Mouse (Mus musculus): Measurements from ENCODE around the gene Asb18. TPM values are rescaled to one million over a fixed set of nuclear protein-coding genes. Genes with fewer than 3 reads are reported as not detected.

Asb18 gene
- polyA plus RNA-seq, 1 experiment from 2014 or later: 0.09 TPM

- Histone ChIP-seq H3K9me3 (ENCODE audit: control insufficient read depth, low read length) (no peaks in the 10 kb centered on the region), H3K27ac (ENCODE audit: low read length) (no peak overlapping the region), H3K9ac (ENCODE audit: low read length) (no peak overlapping the region), H3K4me1 (replicated peaks; ENCODE audit: control insufficient read depth, insufficient read depth, low read length) (no peaks in the 10 kb centered on the region), H3K4me2 (ENCODE audit: low read depth, low read length) (no peak overlapping the region), H3K27me3 (ENCODE audit: control insufficient read depth, insufficient read depth, low read depth, low read length) (peaks cover 25% of the 10 kb centered on the region), H3K4me3 (ENCODE audit: low read length) (no peak overlapping the region), H3K36me3 (ENCODE audit: control insufficient read depth, insufficient read depth, low read length) (no peaks in the 10 kb centered on the region)
- peak; percentile 76 for ATAC-seq (ENCODE audit: low read depth)
- 22% methylated on average over 7 of the region's 7 CpGs for WGBS
Measured at GRCm38 (mm10) chr1:89998076-89998475, 16.4 kb downstream of the Asb18 start.

DNA sequence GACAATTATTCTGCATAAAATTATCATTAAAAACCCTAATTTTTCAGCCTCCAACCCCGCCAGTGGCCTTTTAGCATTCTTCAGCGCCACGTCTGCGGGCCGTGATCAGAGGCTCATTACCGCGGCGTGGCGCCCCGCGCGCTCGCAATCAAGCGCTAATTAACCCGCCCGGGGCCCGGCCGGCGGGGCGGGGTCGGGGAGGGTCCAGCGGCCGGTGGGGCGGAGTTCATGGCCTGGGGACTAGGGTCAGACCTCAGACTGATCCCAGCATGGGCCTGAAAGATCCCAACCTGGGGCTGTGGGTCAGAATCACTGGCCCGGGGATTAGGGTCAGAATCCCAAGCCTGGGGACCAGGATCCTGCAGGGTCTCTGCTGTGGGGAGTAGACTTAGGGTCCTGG lies 22.2 kb downstream of the Asb18 start:
- Histone ChIP-seq H3K4me3 (ENCODE audit: low read length) (0 out of 2 replicates have a peak overlapping the region, but pooled peaks have one; percentile 7), H3K9me3 (ENCODE audit: control insufficient read depth, low read length) (no peaks in the 10 kb centered on the region), H3K36me3 (ENCODE audit: control insufficient read depth, insufficient read depth, low read length) (no peaks in the 10 kb centered on the region), H3K9ac (ENCODE audit: low read length) (no peak overlapping the region), H3K4me2 (ENCODE audit: low read depth, low read length) (peak overlapping the region; percentile 35), H3K4me1 (replicated peaks; ENCODE audit: control insufficient read depth, insufficient read depth, low read length) (no peaks in the 10 kb centered on the region), H3K27me3 (ENCODE audit: control insufficient read depth, insufficient read depth, low read depth, low read length) (peaks cover 47% of the 10 kb centered on the region), H3K27ac (ENCODE audit: low read length) (no peak overlapping the region)
- no peak for ATAC-seq (ENCODE audit: low read depth)
- 4% methylated on average over 25 of the region's 25 CpGs for WGBS

GRCm38 (mm10) chr1:89977261-89977660 lies 37.2 kb downstream of the Asb18 start:
- Histone ChIP-seq H3K36me3 (ENCODE audit: control insufficient read depth, insufficient read depth, low read length) (no peaks in the 10 kb centered on the region), H3K4me3 (ENCODE audit: low read length) (no peak overlapping the region), H3K4me1 (replicated peaks; ENCODE audit: control insufficient read depth, insufficient read depth, low read length) (no peaks in the 10 kb centered on the region), H3K9me3 (ENCODE audit: control insufficient read depth, low read length) (no peaks in the 10 kb centered on the region), H3K27me3 (ENCODE audit: control insufficient read depth, insufficient read depth, low read depth, low read length) (no peaks in the 10 kb centered on the region), H3K4me2 (ENCODE audit: low read depth, low read length) (no peak overlapping the region), H3K27ac (ENCODE audit: low read length) (no peak overlapping the region), H3K9ac (ENCODE audit: low read length) (no peak overlapping the region)
- no peak for ATAC-seq (ENCODE audit: low read depth)
- 88% methylated on average over 8 of the region's 8 CpGs for WGBS

- Histone ChIP-seq H3K4me1 (replicated peaks; ENCODE audit: control insufficient read depth, insufficient read depth, low read length) (no peaks in the 10 kb centered on the region), H3K27me3 (ENCODE audit: control insufficient read depth, insufficient read depth, low read depth, low read length) (no peaks in the 10 kb centered on the region), H3K36me3 (ENCODE audit: control insufficient read depth, insufficient read depth, low read length) (no peaks in the 10 kb centered on the region), H3K9me3 (ENCODE audit: control insufficient read depth, low read length) (no peaks in the 10 kb centered on the region), H3K4me3 (ENCODE audit: low read length) (no peak overlapping the region), H3K4me2 (ENCODE audit: low read depth, low read length) (no peak overlapping the region), H3K27ac (ENCODE audit: low read length) (no peak overlapping the region), H3K9ac (ENCODE audit: low read length) (no peak overlapping the region)
- no peak for ATAC-seq (ENCODE audit: low read depth)
- WGBS: 74% methylated on average over 8 of the region's 8 CpGs
Measured at GRCm38 (mm10) chr1:89976411-89976810, 38.1 kb downstream of the Asb18 start.

- no peaks in the 10 kb centered on the region for H3K4me1 ChIP-seq (replicated peaks; ENCODE audit: control insufficient read depth, insufficient read depth, low read length)
- 67% methylated on average over 8 of the region's 8 CpGs for WGBS
- ATAC-seq (ENCODE audit: low read depth): no peak
- H3K9ac ChIP-seq (ENCODE audit: low read length): no peak overlapping the region
- H3K27ac ChIP-seq (ENCODE audit: low read length): no peak overlapping the region
- peaks cover 15% of the 10 kb centered on the region for H3K27me3 ChIP-seq (ENCODE audit: control insufficient read depth, insufficient read depth, low read depth, low read length)
- H3K9me3 ChIP-seq (ENCODE audit: control insufficient read depth, low read length): no peaks in the 10 kb centered on the region
- no peak overlapping the region for H3K4me2 ChIP-seq (ENCODE audit: low read depth, low read length)
- no peak overlapping the region for H3K4me3 ChIP-seq (ENCODE audit: low read length)
- no peaks in the 10 kb centered on the region for H3K36me3 ChIP-seq (ENCODE audit: control insufficient read depth, insufficient read depth, low read length)
Measured at GRCm38 (mm10) chr1:89974541-89974940, 39.9 kb downstream of the Asb18 start.

DNA sequence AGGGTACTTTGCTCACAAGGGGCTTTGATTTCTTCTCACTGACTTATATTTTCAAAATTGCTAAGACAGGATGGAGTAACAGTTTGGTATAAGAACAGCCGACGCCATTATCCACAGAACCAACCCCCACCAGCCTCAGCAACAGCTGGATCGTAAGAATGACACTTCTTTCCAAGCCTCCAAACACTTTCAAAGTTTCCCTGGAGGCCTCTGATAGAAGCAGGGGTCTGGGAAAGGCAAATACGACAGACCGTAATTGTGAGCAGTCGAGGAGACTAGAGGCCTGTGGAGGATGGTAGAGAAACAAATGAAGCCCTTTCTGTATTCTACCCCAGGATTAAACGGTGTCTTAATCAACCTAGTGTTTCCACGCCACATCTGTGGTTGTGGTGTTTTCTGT lies 42.6 kb downstream of the Asb18 start:
- ATAC-seq (ENCODE audit: low read depth): peak; percentile 73

GRCm38 (mm10) chr1:89969714-89970110 lies 44.8 kb downstream of the Asb18 start:
- Histone ChIP-seq H3K9ac (ENCODE audit: low read length) (no peak overlapping the region), H3K36me3 (ENCODE audit: control insufficient read depth, insufficient read depth, low read length) (no peaks in the 10 kb centered on the region), H3K4me2 (ENCODE audit: low read depth, low read length) (no peak overlapping the region), H3K4me1 (replicated peaks; ENCODE audit: control insufficient read depth, insufficient read depth, low read length) (peaks cover 5% of the 10 kb centered on the region; the same call in 1 of the 2 replicates), H3K4me3 (ENCODE audit: low read length) (no peak overlapping the region), H3K27me3 (ENCODE audit: control insufficient read depth, insufficient read depth, low read depth, low read length) (peaks cover 41% of the 10 kb centered on the region), H3K9me3 (ENCODE audit: control insufficient read depth, low read length) (no peaks in the 10 kb centered on the region), H3K27ac (ENCODE audit: low read length) (no peak overlapping the region)
- 73% methylated on average over 4 of the region's 4 CpGs for WGBS
- ATAC-seq (ENCODE audit: low read depth): no peak

More for the DNA sequence above, 42.6 kb downstream of the Asb18 start:
- Histone ChIP-seq H3K9ac (ENCODE audit: low read length) (no peak overlapping the region), H3K4me1 (replicated peaks; ENCODE audit: control insufficient read depth, insufficient read depth, low read length) (peaks cover 5% of the 10 kb centered on the region; the same call in 1 of the 2 replicates), H3K36me3 (ENCODE audit: control insufficient read depth, insufficient read depth, low read length) (no peaks in the 10 kb centered on the region), H3K4me2 (ENCODE audit: low read depth, low read length) (no peak overlapping the region), H3K27me3 (ENCODE audit: control insufficient read depth, insufficient read depth, low read depth, low read length) (peaks cover 41% of the 10 kb centered on the region), H3K4me3 (ENCODE audit: low read length) (no peak overlapping the region), H3K9me3 (ENCODE audit: control insufficient read depth, low read length) (no peaks in the 10 kb centered on the region), H3K27ac (ENCODE audit: low read length) (no peak overlapping the region)
- 23% methylated on average over 8 of the region's 8 CpGs for WGBS

GRCm38 (mm10) chr1:89969072-89969713 lies 45.3 kb downstream of the Asb18 start:
- Histone ChIP-seq H3K4me2 (ENCODE audit: low read depth, low read length) (no peak overlapping the region), H3K4me3 (ENCODE audit: low read length) (no peak overlapping the region), H3K36me3 (ENCODE audit: control insufficient read depth, insufficient read depth, low read length) (no peaks in the 10 kb centered on the region), H3K9me3 (ENCODE audit: control insufficient read depth, low read length) (no peaks in the 10 kb centered on the region), H3K9ac (ENCODE audit: low read length) (no peak overlapping the region), H3K27me3 (ENCODE audit: control insufficient read depth, insufficient read depth, low read depth, low read length) (peaks cover 41% of the 10 kb centered on the region), H3K4me1 (replicated peaks; ENCODE audit: control insufficient read depth, insufficient read depth, low read length) (peaks cover 5% of the 10 kb centered on the region; the same call in 1 of the 2 replicates), H3K27ac (ENCODE audit: low read length) (no peak overlapping the region)
- ATAC-seq (ENCODE audit: low read depth): no peak
- WGBS: 52% methylated on average over 10 of the region's 10 CpGs

DNA sequence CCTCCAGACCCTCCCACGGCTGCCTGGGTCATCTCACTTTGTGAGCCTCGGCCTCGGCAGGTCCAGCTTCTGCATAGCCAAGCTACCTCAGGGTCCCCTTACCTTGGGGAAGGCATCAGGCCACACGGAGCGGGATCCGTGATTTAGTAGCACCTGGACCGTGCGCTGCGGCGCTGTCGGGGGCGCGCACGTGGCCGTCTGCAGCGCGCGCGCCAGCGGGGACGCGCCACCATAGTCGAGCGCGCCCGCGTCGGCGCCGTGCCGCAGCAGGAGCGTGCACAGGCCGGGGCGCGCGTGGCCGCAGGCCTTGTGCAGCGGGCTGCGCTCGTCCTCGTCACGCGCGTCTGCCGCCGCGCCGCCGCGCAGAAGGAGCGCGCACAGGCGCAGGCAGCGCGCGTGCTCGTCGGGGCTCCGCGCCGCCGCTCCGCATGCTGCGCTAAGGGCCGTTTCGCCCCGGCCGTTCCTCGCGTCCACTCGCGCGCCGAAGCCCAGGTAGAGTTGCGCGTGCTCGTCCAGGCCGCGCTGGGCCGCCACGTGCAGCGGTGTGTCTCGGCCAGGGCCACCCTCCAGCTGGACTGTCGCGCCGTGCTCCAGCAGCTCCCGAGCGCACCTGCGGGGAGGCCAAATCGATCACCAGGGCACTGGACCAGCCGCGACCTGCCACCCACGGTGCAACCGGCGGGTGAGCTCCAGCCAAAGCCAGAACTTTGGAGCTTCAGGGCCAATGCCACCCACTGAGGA lies 46.2 kb downstream of the Asb18 start:
- H3K9me3 ChIP-seq (ENCODE audit: control insufficient read depth, low read length): no peaks in the 10 kb centered on the region
- H3K27me3 ChIP-seq (ENCODE audit: control insufficient read depth, insufficient read depth, low read depth, low read length): peaks cover 41% of the 10 kb centered on the region
- peak overlapping the region; percentile 57 for H3K4me3 ChIP-seq (ENCODE audit: low read length)
- no peak for ATAC-seq (ENCODE audit: low read depth)
- peak overlapping the region; percentile 95 for H3K4me2 ChIP-seq (ENCODE audit: low read depth, low read length)
- H3K9ac ChIP-seq (ENCODE audit: low read length): peak overlapping the region; percentile 59
- peaks cover 5% of the 10 kb centered on the region; the same call in 1 of the 2 replicates for H3K4me1 ChIP-seq (replicated peaks; ENCODE audit: control insufficient read depth, insufficient read depth, low read length)
- no peaks in the 10 kb centered on the region for H3K36me3 ChIP-seq (ENCODE audit: control insufficient read depth, insufficient read depth, low read length)
- WGBS: 1% methylated on average over 94 of the region's 95 CpGs
- no peak overlapping the region for H3K27ac ChIP-seq (ENCODE audit: low read length)
